Mouse (Mus musculus) stomach, embryonic 16.5 days (tissue): Measurements from ENCODE around the gene Iqcn. TPM values are rescaled to one million over a fixed set of nuclear protein-coding genes. Genes with fewer than 3 reads are reported as not detected.
A peak's percentile ranks its signal among the peaks of the same experiment; 100 is the strongest.

Source experiments
- ATAC-seq: fragments of 200-750 bp; cut with Nextera tagmentation; 2 replicates; pipeline ENCODE4 v1.8.0; 2017; ENCODE audit warnings: moderate number of reproducible peaks, moderate TSS enrichment; ENCODE audit not compliant: insufficient read depth, low FRiP score
- H3K27ac ChIP-seq: fragments of 300-500 bp; sonication (generic); 2 replicates; pipeline ENCODE4 v1.5.1; 2014; ENCODE audit warnings: low read length
- H3K27me3 ChIP-seq: fragments of 300-500 bp; sonication (generic); 2 replicates; pipeline ENCODE4 v1.6.1; 2014; ENCODE audit warnings: low read length, control low read depth, mixed read lengths; ENCODE audit not compliant: control insufficient read depth, insufficient read depth
- H3K36me3 ChIP-seq: fragments of 300-500 bp; sonication (generic); 2 replicates; pipeline ENCODE4 v1.6.1; 2014; ENCODE audit warnings: low read length; ENCODE audit not compliant: control insufficient read depth, insufficient read depth
- H3K4me1 ChIP-seq: fragments of 300-500 bp; sonication (generic); 2 replicates; pipeline ENCODE4 v1.6.1; 2014; ENCODE audit warnings: low read length, control low read depth, mixed read lengths; ENCODE audit not compliant: control insufficient read depth, insufficient read depth
- H3K4me2 ChIP-seq: fragments of 300-500 bp; sonication (generic); 2 replicates; pipeline ENCODE4 v1.6.1; 2014; ENCODE audit warnings: low read depth, low read length, mixed read lengths
- H3K4me3 ChIP-seq: fragments of 300-500 bp; sonication (generic); replicated peaks from 2 replicates; pipeline ENCODE4 v1.5.1; 2014; ENCODE audit warnings: mild to moderate bottlenecking, low read length
- H3K9ac ChIP-seq: fragments of 300-500 bp; sonication (generic); 2 replicates; pipeline ENCODE4 v1.6.1; 2014; ENCODE audit warnings: low read length
- H3K9me3 ChIP-seq: fragments of 300-500 bp; sonication (generic); replicated peaks from 2 replicates; pipeline ENCODE4 v1.6.1; 2016; ENCODE audit warnings: low read length, control low read depth; ENCODE audit not compliant: control insufficient read depth
- WGBS: fragments of 180-500 bp; shearing (Covaris S2); extraction: QIAGEN DNeasy Blood & Tissue Kit; methylation state at CpG from one replicate; pipeline ENCODE4 v1.1.7; 2014; 5-methylcytosine and 5-hydroxymethylcytosine counted together
- polyA plus RNA-seq: library from polyadenylated mRNA; unstranded; fragments of >200 nt; fragmentation: Nextera tagmentation; extraction: Ambion mirVana; gene quantifications from 2 replicates; pipeline ENCODE4 v1.2.1, GENCODE M21; 2015

Gene Iqcn
- polyA plus RNA-seq, 1 experiment from 2014 or later, result not detected

- ATAC-seq, result no peak
These were observed 40.7 kb downstream of the Iqcn start for GRCm38 (mm10) chr8:70743656-70744590.

GRCm38 (mm10) chr8:70744806-70745205 lies 41.5 kb downstream of the Iqcn start:
- no peak for ATAC-seq

More at GRCm38 (mm10) chr8:70743656-70744590, 40.7 kb downstream of the Iqcn start:
- H3K4me1 ChIP-seq, result peaks cover 10% of the 10 kb centered on the region
- peak overlapping the region; percentile 56 for H3K4me2 ChIP-seq
- H3K36me3 ChIP-seq, result no peaks in the 10 kb centered on the region
- H3K27ac ChIP-seq, result no peak overlapping the region
- H3K9ac ChIP-seq, result peak overlapping the region; percentile 54
- 5% methylated on average over 48 of the region's 48 CpGs for WGBS
- H3K9me3 ChIP-seq, result no peaks in the 10 kb centered on the region
- peaks cover 42% of the 10 kb centered on the region for H3K27me3 ChIP-seq
- H3K4me3 ChIP-seq, result peak overlapping the region; percentile 30

GRCm38 (mm10) chr8:70745691-70746220 lies 42.5 kb downstream of the Iqcn start:
- no peak overlapping the region for H3K9ac ChIP-seq
- 52% methylated on average over 19 of the region's 19 CpGs for WGBS
- no peaks in the 10 kb centered on the region for H3K9me3 ChIP-seq
- no peak overlapping the region for H3K27ac ChIP-seq
- ATAC-seq, result no peak
- peaks cover 10% of the 10 kb centered on the region for H3K4me1 ChIP-seq
- no peaks in the 10 kb centered on the region for H3K36me3 ChIP-seq
- H3K4me2 ChIP-seq, result no peak overlapping the region
- no peak overlapping the region for H3K4me3 ChIP-seq
- H3K27me3 ChIP-seq, result peaks cover 43% of the 10 kb centered on the region

More at GRCm38 (mm10) chr8:70744806-70745205, 41.5 kb downstream of the Iqcn start:
- Histone ChIP-seq H3K27ac (no peak overlapping the region), H3K4me3 (no peak overlapping the region), H3K9me3 (no peaks in the 10 kb centered on the region), H3K27me3 (peaks cover 43% of the 10 kb centered on the region), H3K4me1 (peaks cover 10% of the 10 kb centered on the region), H3K4me2 (no peak overlapping the region; the same call in 1 of the 2 replicates), H3K36me3 (no peaks in the 10 kb centered on the region), H3K9ac (no peak overlapping the region)
- WGBS, result 48% methylated on average over 11 of the region's 11 CpGs

- WGBS, result 45% methylated on average over 9 of the region's 9 CpGs
- H3K4me1 ChIP-seq, result peaks cover 10% of the 10 kb centered on the region
- H3K9me3 ChIP-seq, result no peaks in the 10 kb centered on the region
- ATAC-seq, result no peak
- no peak overlapping the region for H3K9ac ChIP-seq
- H3K4me2 ChIP-seq, result no peak overlapping the region
- H3K36me3 ChIP-seq, result no peaks in the 10 kb centered on the region
- peaks cover 43% of the 10 kb centered on the region for H3K27me3 ChIP-seq
- H3K27ac ChIP-seq, result no peak overlapping the region
- H3K4me3 ChIP-seq, result no peak overlapping the region
These were observed 43.4 kb downstream of the Iqcn start for GRCm38 (mm10) chr8:70746676-70747075.

- peaks cover 10% of the 10 kb centered on the region for H3K4me1 ChIP-seq
- ATAC-seq, result no peak
- no peaks in the 10 kb centered on the region for H3K36me3 ChIP-seq
- H3K27ac ChIP-seq, result no peak overlapping the region
- H3K4me2 ChIP-seq, result no peak overlapping the region
- H3K27me3 ChIP-seq, result peaks cover 40% of the 10 kb centered on the region
- 82% methylated on average over 18 of the region's 18 CpGs for WGBS
- no peak overlapping the region for H3K9ac ChIP-seq
- H3K9me3 ChIP-seq, result no peaks in the 10 kb centered on the region
- H3K4me3 ChIP-seq, result no peak overlapping the region
These were observed 44.1 kb downstream of the Iqcn start for GRCm38 (mm10) chr8:70747211-70747890.

- WGBS, result 84% methylated on average over 23 of the region's 23 CpGs
- H3K4me1 ChIP-seq, result peaks cover 19% of the 10 kb centered on the region
- no peaks in the 10 kb centered on the region for H3K9me3 ChIP-seq
These were observed 45.2 kb downstream of the Iqcn start for GRCm38 (mm10) chr8:70748246-70749096.

GRCm38 (mm10) chr8:70749097-70749674 lies 45.9 kb downstream of the Iqcn start:
- H3K27me3 ChIP-seq, result peaks cover 22% of the 10 kb centered on the region
- H3K9me3 ChIP-seq, result no peaks in the 10 kb centered on the region
- ATAC-seq, result no peak
- H3K9ac ChIP-seq, result no peak overlapping the region
- WGBS, result 75% methylated on average over 19 of the region's 19 CpGs
- no peaks in the 10 kb centered on the region for H3K36me3 ChIP-seq
- H3K27ac ChIP-seq, result no peak overlapping the region
- no peak overlapping the region for H3K4me2 ChIP-seq
- peaks cover 16% of the 10 kb centered on the region for H3K4me1 ChIP-seq
- H3K4me3 ChIP-seq, result no peak overlapping the region

More at GRCm38 (mm10) chr8:70748246-70749096, 45.2 kb downstream of the Iqcn start:
- Histone ChIP-seq H3K27me3 (peaks cover 29% of the 10 kb centered on the region), H3K27ac (no peak overlapping the region), H3K9ac (no peak overlapping the region), H3K4me2 (no peak overlapping the region), H3K4me3 (no peak overlapping the region), H3K36me3 (no peaks in the 10 kb centered on the region)
- ATAC-seq, result no peak

- H3K9ac ChIP-seq, result no peak overlapping the region
- no peaks in the 10 kb centered on the region for H3K36me3 ChIP-seq
- no peaks in the 10 kb centered on the region for H3K9me3 ChIP-seq
- no peak overlapping the region for H3K27ac ChIP-seq
- peaks cover 18% of the 10 kb centered on the region for H3K4me1 ChIP-seq
- no peak for ATAC-seq
- no peak overlapping the region for H3K4me2 ChIP-seq
- H3K4me3 ChIP-seq, result no peak overlapping the region
- 84% methylated on average over 13 of the region's 13 CpGs for WGBS
- peaks cover 12% of the 10 kb centered on the region for H3K27me3 ChIP-seq
These were observed 46.9 kb downstream of the Iqcn start for GRCm38 (mm10) chr8:70750128-70750680.
